Mouse (Mus musculus) gastrocnemius, adult 2 months (tissue): ENCODE measurements around the gene Fam49a. TPM values are rescaled to one million over a fixed set of nuclear protein-coding genes. Genes with fewer than 3 reads are reported as not detected.

ENCODE experiments used
- DNase-seq: peaks from one replicate; pipeline ENCODE4 v3.0.0; 2022
- H3K27ac ChIP-seq: fragments of 200-600 bp; 2 replicates; pipeline ENCODE4 v1.8.1; 2022; ENCODE audit warnings: mild to moderate bottlenecking
- H3K4me3 ChIP-seq: fragments of 200-600 bp; 2 replicates; pipeline ENCODE4 v1.8.1; 2022; ENCODE audit warnings: mild to moderate bottlenecking, moderate library complexity
- CTCF ChIP-seq: fragments of 200-600 bp; IDR thresholded peaks from 2 replicates; pipeline ENCODE4 v1.8.1; 2022; ENCODE audit warnings: antibody characterized with exemption, mild to moderate bottlenecking, moderate library complexity
- intact Hi-C: fragments of 180-260 bp; cut with DNase I; formaldehyde crosslinking; loops from one replicate; pipeline ENCODE4 v1.15.1; 2025
- total RNA-seq, 2 experiments: library from RNA; stranded (reverse); gene quantifications; 2 replicates each; pipeline ENCODE4 v1.2.3; 2021

Gene Fam49a
- total RNA-seq, 2 experiments from 2014 or later: 5.5 to 6.3 TPM

- Histone ChIP-seq H3K4me3 (no peak overlapping the region), H3K27ac (peak overlapping the region; percentile 38; the same call in 1 of the 2 replicates)
- TF ChIP-seq CTCF: no peak
- intact Hi-C loops: no loop called here
- DNase-seq: no peak
These were observed 16.0 kb downstream of the Fam49a start for GRCm38 (mm10) chr12:12277741-12278463.

GRCm38 (mm10) chr12:12278464-12278872, 16.5 kb downstream of the Fam49a start:
- intact Hi-C loops: no loop called here
- Histone ChIP-seq H3K4me3 (no peak overlapping the region), H3K27ac (peak overlapping the region; percentile 38; the same call in 1 of the 2 replicates)
- no peak for TF ChIP-seq CTCF
- no peak for DNase-seq

- peak; percentile 80 for DNase-seq
- no peak for TF ChIP-seq CTCF
- Histone ChIP-seq H3K4me3 (no peak overlapping the region), H3K27ac (peak overlapping the region; percentile 64)
- intact Hi-C loops: no loop called here
These were observed 21.9 kb downstream of the Fam49a start for GRCm38 (mm10) chr12:12283702-12284288.

GRCm38 (mm10) chr12:12284521-12284920, 22.6 kb downstream of the Fam49a start:
- Histone ChIP-seq H3K4me3 (peak overlapping the region; percentile 23; the same call in 1 of the 2 replicates), H3K27ac (peak overlapping the region; percentile 64)
- intact Hi-C loops: no loop called here
- peak; percentile 79 for DNase-seq
- no peak for TF ChIP-seq CTCF

GRCm38 (mm10) chr12:12287131-12287786, 25.3 kb downstream of the Fam49a start:
- peak; percentile 44 for DNase-seq
- intact Hi-C loops: no loop called here
- H3K4me3 ChIP-seq: peak overlapping the region; percentile 58
- H3K27ac ChIP-seq: peak overlapping the region; percentile 63
- TF ChIP-seq CTCF: no peak

- TF ChIP-seq CTCF: no peak
- H3K27ac ChIP-seq: peak overlapping the region; percentile 63
- intact Hi-C loops: no loop called here
- H3K4me3 ChIP-seq: peak overlapping the region; percentile 58
- no peak for DNase-seq
These were observed 25.8 kb downstream of the Fam49a start for GRCm38 (mm10) chr12:12287787-12288132.

GRCm38 (mm10) chr12:12288586-12288985, 26.6 kb downstream of the Fam49a start:
- DNase-seq: no peak
- Histone ChIP-seq H3K4me3 (no peak overlapping the region), H3K27ac (no peak overlapping the region)
- intact Hi-C loops: no loop called here
- TF ChIP-seq CTCF: no peak

GRCm38 (mm10) chr12:12289636-12290035, 27.7 kb downstream of the Fam49a start:
- Histone ChIP-seq H3K27ac (no peak overlapping the region), H3K4me3 (no peak overlapping the region)
- intact Hi-C loops: no loop called here
- DNase-seq: no peak
- TF ChIP-seq CTCF: no peak

- no peak for DNase-seq
- intact Hi-C loops: no loop called here
- no peak for TF ChIP-seq CTCF
- no peak overlapping the region for H3K4me3 ChIP-seq
- 0 out of 2 replicates have a peak overlapping the region, but pooled peaks have one; percentile 4 for H3K27ac ChIP-seq
These were observed 30.2 kb downstream of the Fam49a start for GRCm38 (mm10) chr12:12292043-12292618.

GRCm38 (mm10) chr12:12294380-12295171, 32.6 kb downstream of the Fam49a start:
- intact Hi-C loops: no loop called here
- no peak for DNase-seq
- TF ChIP-seq CTCF: no peak
- H3K4me3 ChIP-seq: no peak overlapping the region
- H3K27ac ChIP-seq: no peak overlapping the region

- no peak for DNase-seq
- H3K27ac ChIP-seq: no peak overlapping the region
- H3K4me3 ChIP-seq: no peak overlapping the region
- intact Hi-C loops: no loop called here
- TF ChIP-seq CTCF: no peak
These were observed 36.5 kb downstream of the Fam49a start for GRCm38 (mm10) chr12:12298451-12298850.

- H3K27ac ChIP-seq: peak overlapping the region; percentile 48; the same call in 1 of the 2 replicates
- no peak for TF ChIP-seq CTCF
- no peak overlapping the region for H3K4me3 ChIP-seq
- intact Hi-C loops: no loop called here
- no peak for DNase-seq
These were observed 37.4 kb downstream of the Fam49a start for GRCm38 (mm10) chr12:12299303-12299702.
